ENCODE assay signal across 10 mouse cellular contexts in genomic region chr16:11068666-11069065, GRCm38 (mm10). TPM values are rescaled to one million over a fixed set of nuclear protein-coding genes. Genes with fewer than 3 reads are reported as not detected.
DNase-seq lines count a peak whose midpoint lies in the region; ATAC-seq and TF ChIP-seq lines count a peak whose summit lies in the region.
"Had no signal": no experiment of that assay in that cellular context is flagged by ENCODE, and none has a peak within 500 bp of the region (broad histone marks: within the 10 kb centered on the region; RNA-seq: fewer than 3 reads in every experiment).

No protein-coding gene starts in this region.

- peaks cover 41% of the 10 kb centered on the region for H3K4me1 ChIP-seq in intestine, embryonic 14.5 days (replicated peaks; ENCODE audit: control insufficient read depth, insufficient read depth, low read length)
- peaks cover 12% of the 10 kb centered on the region for H3K4me1 ChIP-seq in intestine, postnatal 0 days (replicated peaks; ENCODE audit: control insufficient read depth, insufficient read depth, low read length)
- peaks cover 52% of the 10 kb centered on the region for H3K4me1 ChIP-seq in embryonic facial prominence, embryonic 10.5 days
- H3K4me1 ChIP-seq in forebrain, embryonic 16.5 days (replicated peaks; ENCODE audit: control insufficient read depth, insufficient read depth, low read length) = peaks cover 61% of the 10 kb centered on the region
- peaks cover 84% of the 10 kb centered on the region for H3K4me1 ChIP-seq in midbrain, embryonic 13.5 days (replicated peaks)

- H3K27me3 ChIP-seq in intestine, embryonic 14.5 days (replicated peaks; ENCODE audit: control insufficient read depth, insufficient read depth, low read length) = no peaks in the 10 kb centered on the region
- H3K27me3 ChIP-seq in intestine, postnatal 0 days (replicated peaks; ENCODE audit: control insufficient read depth, insufficient read depth, low read length) = no peaks in the 10 kb centered on the region
- no peaks in the 10 kb centered on the region for H3K27me3 ChIP-seq in embryonic facial prominence, embryonic 10.5 days (replicated peaks; ENCODE audit: low read depth, poor library complexity, severe bottlenecking)
- H3K27me3 ChIP-seq in forebrain, embryonic 16.5 days (replicated peaks; ENCODE audit: control insufficient read depth, insufficient read depth, low read length) = no peaks in the 10 kb centered on the region
- H3K27me3 ChIP-seq in midbrain, embryonic 13.5 days = no peaks in the 10 kb centered on the region

- no peak for DNase-seq in intestine, embryonic 14.5 days (ENCODE audit: low spot score)
- no peak for DNase-seq in embryonic facial prominence, embryonic 10.5 days (ENCODE audit: low spot score)
- no peak for DNase-seq in right cerebral cortex, postnatal 4 days
- no peak for DNase-seq in layer of hippocampus, postnatal 14 days (ENCODE audit: low spot score in 2 of 2)
- DNase-seq in layer of hippocampus, adult 9-10 months (ENCODE audit: low spot score) = no peak
- DNase-seq: right cerebral cortex, postnatal 14 days; thymus, postnatal 25 days had no signal

- no peaks in the 10 kb centered on the region for H3K9me3 ChIP-seq in intestine, embryonic 14.5 days (ENCODE audit: control insufficient read depth, low read length)
- H3K9me3 ChIP-seq in intestine, postnatal 0 days (ENCODE audit: control insufficient read depth) = no peaks in the 10 kb centered on the region
- no peaks in the 10 kb centered on the region for H3K9me3 ChIP-seq in embryonic facial prominence, embryonic 10.5 days
- no peaks in the 10 kb centered on the region for H3K9me3 ChIP-seq in forebrain, embryonic 16.5 days (ENCODE audit: control insufficient read depth, low read length)
- no peaks in the 10 kb centered on the region for H3K9me3 ChIP-seq in midbrain, embryonic 13.5 days

- WGBS in intestine, embryonic 14.5 days = 89% methylated on average over 3 of the region's 3 CpGs
- WGBS in intestine, postnatal 0 days = 89% methylated on average over 3 of the region's 3 CpGs
- WGBS in embryonic facial prominence, embryonic 10.5 days = 95% methylated on average over 3 of the region's 3 CpGs
- whole genome bisulfite sequencing in forebrain, embryonic 16.5 days = 92% methylated on average over 3 of the region's 3 CpGs
- WGBS in midbrain, embryonic 13.5 days = 98% methylated on average over 3 of the region's 3 CpGs

- H3K9ac ChIP-seq in intestine, embryonic 14.5 days (ENCODE audit: low read length) = no peak overlapping the region
- H3K9ac ChIP-seq in intestine, postnatal 0 days (ENCODE audit: low read depth, low read length) = no peak overlapping the region
- H3K9ac ChIP-seq in forebrain, embryonic 16.5 days (replicated peaks; ENCODE audit: low read depth, low read length) = no peak overlapping the region; the same call in 1 of the 2 replicates
- peak overlapping the region; percentile 97; the same call in 1 of the 2 replicates for H3K9ac ChIP-seq in midbrain, embryonic 13.5 days (replicated peaks)

- no peak for ATAC-seq in intestine, embryonic 14.5 days (replicated peaks; ENCODE audit: low FRiP score, low TSS enrichment, low read depth)
- ATAC-seq in intestine, postnatal 0 days = no peak
- ATAC-seq in forebrain, embryonic 16.5 days = no peak
- no peak for ATAC-seq in midbrain, embryonic 13.5 days

- no peak overlapping the region for H3K4me3 ChIP-seq in intestine, embryonic 14.5 days (ENCODE audit: low read depth, low read length)
- H3K4me3 ChIP-seq in intestine, postnatal 0 days (ENCODE audit: low read depth, low read length) = no peak overlapping the region
- peak overlapping the region; percentile 16; the same call in 1 of the 2 replicates for H3K4me3 ChIP-seq in embryonic facial prominence, embryonic 10.5 days
- no peak overlapping the region for H3K4me3 ChIP-seq in forebrain, embryonic 16.5 days (replicated peaks; ENCODE audit: low read length)
- H3K4me3 ChIP-seq in midbrain, embryonic 13.5 days (replicated peaks) = peak overlapping the region; percentile 78; the same call in 1 of the 2 replicates

- H3K36me3 ChIP-seq in intestine, embryonic 14.5 days (ENCODE audit: control insufficient read depth, insufficient read depth, low read length) = peaks cover 34% of the 10 kb centered on the region
- H3K36me3 ChIP-seq in intestine, postnatal 0 days (ENCODE audit: control insufficient read depth, insufficient read depth) = peaks cover 2% of the 10 kb centered on the region; the same call in 1 of the 2 replicates
- H3K36me3 ChIP-seq in embryonic facial prominence, embryonic 10.5 days (replicated peaks) = peaks cover 56% of the 10 kb centered on the region
- H3K36me3 ChIP-seq in forebrain, embryonic 16.5 days (ENCODE audit: control insufficient read depth, insufficient read depth) = peaks cover 6% of the 10 kb centered on the region
- H3K36me3 ChIP-seq in midbrain, embryonic 13.5 days = peaks cover 30% of the 10 kb centered on the region

- H3K27ac ChIP-seq in intestine, embryonic 14.5 days (ENCODE audit: low read depth) = 0 out of 2 replicates have a peak overlapping the region, but pooled peaks have one; percentile 54
- no peak overlapping the region for H3K27ac ChIP-seq in intestine, postnatal 0 days (ENCODE audit: low read depth, low read length)
- no peak overlapping the region for H3K27ac ChIP-seq in embryonic facial prominence, embryonic 10.5 days (replicated peaks)
- no peak overlapping the region; the same call in 1 of the 2 replicates for H3K27ac ChIP-seq in forebrain, embryonic 16.5 days (ENCODE audit: low read length)
- H3K27ac ChIP-seq in midbrain, embryonic 13.5 days = no peak overlapping the region

- TF ChIP-seq CTCF in intestine, postnatal 0 days (IDR thresholded peaks at IDR 0.05; ENCODE audit: low read depth) = no peak

- peak overlapping the region; percentile 13 for H3K4me2 ChIP-seq in intestine, embryonic 14.5 days (ENCODE audit: low read length)
- no peak overlapping the region for H3K4me2 ChIP-seq in intestine, postnatal 0 days (replicated peaks; ENCODE audit: low read depth)
- peak overlapping the region; percentile 69 for H3K4me2 ChIP-seq in forebrain, embryonic 16.5 days (ENCODE audit: low read length)
- peak overlapping the region; percentile 88 for H3K4me2 ChIP-seq in midbrain, embryonic 13.5 days (replicated peaks)

RNA-seq across cellular contexts. Expression of gene Litaf, which starts 2.7 kb away (rescaled TPM):
- polyA plus RNA-seq in intestine, embryonic 14.5 days (2014; fragmentation: Nextera tagmentation; extraction: Ambion mirVana) = 106 and 112 TPM in 2 replicates
- polyA plus RNA-seq in intestine, postnatal 0 days (2015; fragmentation: Nextera tagmentation; extraction: Ambion mirVana) = 168 and 175 TPM in 2 replicates
- polyA plus RNA-seq in embryonic facial prominence, embryonic 10.5 days (2016; fragmentation: Nextera tagmentation; extraction: Ambion mirVana) = 97.3 and 115 TPM in 2 replicates
- polyA plus RNA-seq in forebrain, embryonic 16.5 days (2015; fragmentation: Nextera tagmentation; extraction: Ambion mirVana) = 39.6 and 48.1 TPM in 2 replicates
- polyA plus RNA-seq in midbrain, embryonic 13.5 days (2015; fragmentation: Nextera tagmentation; extraction: Ambion mirVana) = 31.5 and 33.5 TPM in 2 replicates
- 10 to 100 TPM; 12.2 to 15.0 TPM for total RNA-seq in layer of hippocampus, postnatal 14 days (2021)

RNA-seq across cellular contexts. Expression of gene Snn, which starts 7.9 kb away (rescaled TPM):
- polyA plus RNA-seq in intestine, embryonic 14.5 days (2014; fragmentation: Nextera tagmentation; extraction: Ambion mirVana) = 33.7 and 42.8 TPM in 2 replicates
- polyA plus RNA-seq in intestine, postnatal 0 days (2015; fragmentation: Nextera tagmentation; extraction: Ambion mirVana) = 8.2 and 8.9 TPM in 2 replicates
- 56.5 and 59.5 TPM in 2 replicates for polyA plus RNA-seq in embryonic facial prominence, embryonic 10.5 days (2016; fragmentation: Nextera tagmentation; extraction: Ambion mirVana)
- polyA plus RNA-seq in forebrain, embryonic 16.5 days (2015; fragmentation: Nextera tagmentation; extraction: Ambion mirVana) = 171 and 175 TPM in 2 replicates
- polyA plus RNA-seq in midbrain, embryonic 13.5 days (2015; fragmentation: Nextera tagmentation; extraction: Ambion mirVana) = 133 and 140 TPM in 2 replicates
- 100 to 1,000 TPM; 219 to 230 TPM for total RNA-seq in layer of hippocampus, postnatal 14 days (2021)

Comparison
In these comparisons a context has a peak if more than half of its experiments do, and no peak if none do; other contexts are left out.
1. H3K4me3 ChIP-seq: peak in embryonic facial prominence, embryonic 10.5 days (single experiment) and midbrain, embryonic 13.5 days (single experiment); none in intestine, embryonic 14.5 days (single experiment), intestine, postnatal 0 days (single experiment) and forebrain, embryonic 16.5 days (single experiment).